Mouse (Mus musculus) liver, embryonic 14.5 days (tissue): ENCODE measurements around the gene Zfp433.
"Not testable (repeated sequence)": the region's sequence is repeated elsewhere in the genome, so short reads cannot be mapped to it uniquely, and the experiment has no call there.

Source experiments
- CTCF ChIP-seq: IDR thresholded peaks from 2 replicates; pipeline ENCODE4 v1.5.1; 2016; ENCODE audit warnings: antibody characterized with exemption, low read depth, control low read depth
- EP300 ChIP-seq: IDR thresholded peaks from 2 replicates; pipeline ENCODE4 v1.6.1; 2016; ENCODE audit warnings: antibody characterized with exemption, low read depth

DNA sequence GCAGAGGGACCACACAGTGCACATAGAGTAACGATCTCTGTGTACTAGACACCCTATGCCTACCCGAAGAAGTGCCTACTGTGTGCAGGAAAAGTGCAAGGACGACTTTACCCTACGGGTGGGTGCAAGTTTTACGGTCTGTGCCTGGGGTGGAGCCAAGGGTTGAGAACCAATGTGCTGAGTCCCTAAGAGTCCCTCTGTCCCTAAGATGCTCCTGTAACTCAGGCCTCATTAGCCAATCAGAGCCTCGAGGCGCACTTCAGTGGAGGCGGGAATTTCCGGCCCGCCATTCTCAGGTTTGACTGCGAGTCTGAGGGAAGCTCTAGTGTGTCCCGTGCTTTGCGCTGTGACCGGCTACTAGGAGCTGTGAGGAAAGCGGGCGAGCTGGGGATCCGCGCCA is 17.5 kb upstream of the Zfp433 start:
- TF ChIP-seq CTCF, EP300: not testable (repeated sequence)
